Mouse (Mus musculus) brain, adult 2 months (tissue): ENCODE data around the gene Gm5169.
"Not testable (repeated sequence)": the region's sequence is repeated elsewhere in the genome, so short reads cannot be mapped to it uniquely, and the experiment has no call there.

Experiments
- DNase-seq: peaks from one replicate; pipeline ENCODE4 v3.0.0; 2011; ENCODE audit warnings: low read depth, low spot score

Gene Gm5169

GRCm38 (mm10) chrX:25301355-25301754 lies at the start of gene Gm5169:
TSS of gene Gm5169 (minus strand) at chrX:25301455.
- not testable (repeated sequence) for DNase-seq

DNA sequence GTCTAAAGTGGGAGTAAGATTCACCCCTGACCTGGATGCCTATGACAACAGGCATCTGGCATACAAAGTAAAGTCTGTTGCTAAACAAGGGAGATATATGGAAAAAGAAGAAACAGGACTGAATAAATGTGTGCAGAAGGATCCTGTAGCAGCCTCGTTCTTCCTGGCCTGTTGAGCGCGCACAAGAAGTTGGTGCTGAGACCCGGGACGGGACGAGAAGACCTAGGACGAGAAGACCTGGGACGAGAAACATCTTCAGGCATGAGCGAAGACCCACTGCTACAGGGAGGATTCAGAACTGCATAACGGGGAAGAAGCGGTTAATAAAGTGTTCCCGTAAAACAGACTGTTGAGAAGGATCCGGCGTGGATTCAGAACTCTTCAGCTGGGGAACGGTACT lies 46.2 kb upstream of the Gm5169 start:
- DNase-seq, result not testable (repeated sequence)
